Mouse (Mus musculus) hindbrain, embryonic 14.5 days (tissue): ENCODE measurements at regions not wholly inside any gene's neighbourhood (a gene's known extent, or its start where the extent isn't known, plus 50 kb on each side); places are given as distances from the start of the nearest gene placed in this dataset.

Experiments used
- ATAC-seq: fragments of 200-750 bp; cut with Nextera tagmentation; 2 replicates; pipeline ENCODE4 v1.8.0; 2017; ENCODE audit warnings: moderate number of reproducible peaks, mild to moderate bottlenecking, moderate TSS enrichment, moderate library complexity; ENCODE audit not compliant: low FRiP score
- DNase-seq: peaks from one replicate; pipeline ENCODE4 v3.0.0-alpha.2; 2015; ENCODE audit warnings: low spot score
- H3K27ac ChIP-seq: fragments of 300-500 bp; sonication (generic); 2 replicates; pipeline ENCODE4 v1.5.1; 2014; ENCODE audit warnings: mild to moderate bottlenecking, moderate library complexity
- H3K27me3 ChIP-seq: fragments of 300-500 bp; sonication (generic); 2 replicates; pipeline ENCODE4 v1.6.1; 2014; ENCODE audit warnings: mild to moderate bottlenecking, low read length, mixed read lengths; ENCODE audit not compliant: control insufficient read depth, insufficient read depth
- H3K36me3 ChIP-seq: fragments of 300-500 bp; sonication (generic); replicated peaks from 2 replicates; pipeline ENCODE4 v1.6.1; 2014; ENCODE audit not compliant: control insufficient read depth, insufficient read depth
- H3K4me1 ChIP-seq: fragments of 300-500 bp; sonication (generic); replicated peaks from 2 replicates; pipeline ENCODE4 v1.6.1; 2014; ENCODE audit warnings: antibody characterized with exemption, low read length, mixed read lengths; ENCODE audit not compliant: control insufficient read depth, insufficient read depth
- H3K4me2 ChIP-seq: fragments of 300-500 bp; sonication (generic); replicated peaks from 2 replicates; pipeline ENCODE4 v1.6.1; 2014; ENCODE audit warnings: mild to moderate bottlenecking, moderate library complexity
- H3K4me3 ChIP-seq: fragments of 300-500 bp; sonication (generic); replicated peaks from 2 replicates; pipeline ENCODE4 v1.5.1; 2014; ENCODE audit warnings: mild to moderate bottlenecking, low read length
- H3K9ac ChIP-seq: fragments of 300-500 bp; sonication (generic); 2 replicates; pipeline ENCODE4 v1.6.1; 2014
- H3K9me3 ChIP-seq: fragments of 300-500 bp; sonication (generic); 2 replicates; pipeline ENCODE4 v1.6.1; 2016; ENCODE audit warnings: low read length; ENCODE audit not compliant: control insufficient read depth
- WGBS: fragments of 180-500 bp; shearing (Covaris S2); extraction: QIAGEN DNeasy Blood & Tissue Kit; methylation state at CpG from one replicate; pipeline ENCODE4 v1.1.7; 2014; 5-methylcytosine and 5-hydroxymethylcytosine counted together

DNA sequence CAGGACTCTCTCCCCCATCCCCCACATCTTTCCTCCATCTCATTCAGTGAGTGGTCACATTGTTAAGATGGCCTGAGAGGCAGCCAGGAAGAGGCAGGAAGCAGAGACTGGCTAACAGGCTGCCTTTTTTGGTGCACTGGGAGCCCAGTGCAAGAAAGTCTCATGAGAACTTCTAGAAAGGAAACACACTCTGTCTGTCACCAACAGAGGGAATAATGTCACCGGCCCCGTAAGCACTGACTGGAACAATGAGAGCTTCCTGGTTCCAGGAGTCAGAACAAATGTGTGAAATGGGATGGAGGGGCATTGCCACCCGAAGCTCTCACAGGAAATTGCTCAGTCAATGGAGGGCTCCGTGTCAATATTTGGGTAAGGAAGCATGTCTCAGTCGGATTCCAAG, 111.3 kb upstream of the Arglu1 start:
- H3K9ac ChIP-seq: no peak overlapping the region
- no peaks in the 10 kb centered on the region for H3K27me3 ChIP-seq
- H3K4me3 ChIP-seq: no peak overlapping the region
- no peaks in the 10 kb centered on the region for H3K9me3 ChIP-seq
- WGBS: 64% methylated on average over 5 of the region's 5 CpGs
- no peak for DNase-seq
- H3K4me2 ChIP-seq: no peak overlapping the region
- no peak overlapping the region for H3K27ac ChIP-seq
- 0 out of 2 replicates have a peak, but pooled peaks cover 14% of the 10 kb centered on the region for H3K4me1 ChIP-seq
- H3K36me3 ChIP-seq: no peaks in the 10 kb centered on the region
- no peak for ATAC-seq

DNA sequence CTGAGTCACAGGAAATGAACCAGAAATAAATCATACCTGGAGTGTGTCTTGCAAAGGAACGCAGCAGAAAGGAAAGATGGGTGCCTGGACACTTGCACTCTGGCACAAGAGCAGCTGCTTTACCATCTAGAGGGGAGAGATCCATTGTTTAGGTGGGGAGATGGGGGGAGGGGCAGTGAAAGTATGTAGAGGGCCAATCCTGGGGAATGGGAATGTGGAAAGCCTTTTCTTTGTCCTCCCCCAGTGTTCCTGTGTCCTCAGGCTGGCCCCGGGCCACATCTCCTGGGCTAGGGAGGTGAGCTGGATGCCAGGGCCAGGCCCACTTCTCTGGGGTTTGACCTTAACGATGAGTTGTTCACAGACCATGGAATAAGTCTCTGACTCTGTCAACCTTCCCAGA, 107.2 kb upstream of the Arglu1 start:
- 61% methylated on average over 3 of the region's 3 CpGs for WGBS
- Histone ChIP-seq H3K4me2 (no peak overlapping the region), H3K9ac (no peak overlapping the region), H3K27ac (no peak overlapping the region), H3K36me3 (no peaks in the 10 kb centered on the region), H3K4me1 (0 out of 2 replicates have a peak, but pooled peaks cover 10% of the 10 kb centered on the region), H3K9me3 (no peaks in the 10 kb centered on the region), H3K27me3 (no peaks in the 10 kb centered on the region), H3K4me3 (no peak overlapping the region)
- ATAC-seq: no peak
- DNase-seq: no peak

- Histone ChIP-seq H3K4me2 (no peak overlapping the region), H3K27ac (no peak overlapping the region), H3K4me3 (no peak overlapping the region), H3K4me1 (0 out of 2 replicates have a peak, but pooled peaks cover 6% of the 10 kb centered on the region), H3K9me3 (no peaks in the 10 kb centered on the region), H3K27me3 (no peaks in the 10 kb centered on the region), H3K9ac (no peak overlapping the region), H3K36me3 (no peaks in the 10 kb centered on the region)
- no peak for ATAC-seq
- 63% methylated on average over 9 of the region's 9 CpGs for WGBS
- no peak for DNase-seq
These were observed 106.6 kb upstream of the Arglu1 start for GRCm38 (mm10) chr8:8796951-8797350.

DNA sequence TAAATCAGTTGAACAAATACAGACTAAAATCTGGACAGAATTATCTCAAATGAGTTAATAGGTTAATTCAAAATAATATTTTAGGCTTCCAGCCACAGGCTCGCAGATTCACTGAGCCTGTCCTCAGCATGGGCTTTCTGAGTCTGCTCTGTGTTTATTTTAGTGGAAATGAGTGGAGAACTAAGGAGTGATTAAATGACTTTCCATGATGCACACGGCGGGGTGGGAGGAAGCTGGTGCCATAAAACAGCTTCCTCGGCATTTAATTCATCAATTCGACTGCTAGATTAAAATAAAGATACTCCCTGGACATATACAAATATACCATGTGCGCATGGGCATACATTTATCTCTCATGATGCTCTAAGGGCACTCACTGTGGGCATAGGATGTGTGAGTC, 104.4 kb upstream of the Arglu1 start:
- Histone ChIP-seq H3K36me3 (no peaks in the 10 kb centered on the region), H3K4me3 (no peak overlapping the region), H3K4me1 (0 out of 2 replicates have a peak, but pooled peaks cover 4% of the 10 kb centered on the region), H3K27ac (no peak overlapping the region), H3K9me3 (no peaks in the 10 kb centered on the region), H3K4me2 (no peak overlapping the region), H3K9ac (no peak overlapping the region), H3K27me3 (no peaks in the 10 kb centered on the region)
- no peak for DNase-seq
- 66% methylated on average over 6 of the region's 6 CpGs for WGBS
- ATAC-seq: no peak

- WGBS: 39% methylated on average over 15 of the region's 15 CpGs
- Histone ChIP-seq H3K27me3 (0 out of 2 replicates have a peak, but pooled peaks cover 2% of the 10 kb centered on the region), H3K9ac (no peak overlapping the region), H3K4me1 (no peaks in the 10 kb centered on the region), H3K9me3 (no peaks in the 10 kb centered on the region), H3K4me2 (no peak overlapping the region), H3K36me3 (no peaks in the 10 kb centered on the region), H3K27ac (no peak overlapping the region), H3K4me3 (no peak overlapping the region)
- no peak for ATAC-seq
- no peak for DNase-seq
These were observed 89.6 kb upstream of the Arglu1 start for GRCm38 (mm10) chr8:8779931-8780330.

DNA sequence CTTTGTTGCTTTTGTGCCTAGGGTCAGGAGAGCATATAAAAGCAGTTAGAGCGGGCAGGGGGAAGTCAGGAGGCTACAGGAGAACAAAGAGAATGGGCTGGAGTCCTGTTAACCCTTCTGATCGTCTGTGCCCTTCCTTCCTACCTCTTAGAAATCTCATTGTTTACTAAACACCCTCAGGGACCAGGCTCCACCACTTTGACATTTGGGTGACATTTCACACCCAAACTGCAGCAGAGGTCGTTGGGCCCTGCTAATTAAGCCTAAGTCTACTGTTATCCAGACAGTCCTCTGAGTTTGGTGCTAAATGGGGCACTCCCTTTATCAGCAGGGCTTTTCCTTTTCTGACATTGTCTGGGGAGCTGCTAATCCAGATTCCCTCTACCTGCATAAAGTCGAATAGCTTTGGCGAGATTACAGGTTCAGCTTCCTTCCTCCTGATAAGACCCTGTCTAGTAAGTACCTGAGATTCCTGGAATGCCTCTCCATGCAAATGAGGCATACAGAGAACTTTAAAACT, 84.2 kb upstream of the Arglu1 start:
- H3K36me3 ChIP-seq: no peaks in the 10 kb centered on the region
- no peak overlapping the region for H3K27ac ChIP-seq
- 0 out of 2 replicates have a peak, but pooled peaks cover 2% of the 10 kb centered on the region for H3K27me3 ChIP-seq
- no peak overlapping the region for H3K4me3 ChIP-seq
- H3K4me2 ChIP-seq: no peak overlapping the region
- no peaks in the 10 kb centered on the region for H3K4me1 ChIP-seq
- H3K9me3 ChIP-seq: no peaks in the 10 kb centered on the region
- 31% methylated on average over 5 of the region's 5 CpGs for WGBS
- DNase-seq: no peak
- H3K9ac ChIP-seq: no peak overlapping the region
- no peak for ATAC-seq

GRCm38 (mm10) chr8:8772424-8772823, 82.1 kb upstream of the Arglu1 start:
- no peaks in the 10 kb centered on the region for H3K27me3 ChIP-seq
- H3K4me2 ChIP-seq: no peak overlapping the region
- H3K9ac ChIP-seq: no peak overlapping the region
- no peaks in the 10 kb centered on the region for H3K4me1 ChIP-seq
- DNase-seq (no peak), ATAC-seq (no peak)
- WGBS: 89% methylated on average over 5 of the region's 5 CpGs
- no peak overlapping the region for H3K27ac ChIP-seq
- no peak overlapping the region for H3K4me3 ChIP-seq
- no peaks in the 10 kb centered on the region for H3K36me3 ChIP-seq
- no peaks in the 10 kb centered on the region for H3K9me3 ChIP-seq

DNA sequence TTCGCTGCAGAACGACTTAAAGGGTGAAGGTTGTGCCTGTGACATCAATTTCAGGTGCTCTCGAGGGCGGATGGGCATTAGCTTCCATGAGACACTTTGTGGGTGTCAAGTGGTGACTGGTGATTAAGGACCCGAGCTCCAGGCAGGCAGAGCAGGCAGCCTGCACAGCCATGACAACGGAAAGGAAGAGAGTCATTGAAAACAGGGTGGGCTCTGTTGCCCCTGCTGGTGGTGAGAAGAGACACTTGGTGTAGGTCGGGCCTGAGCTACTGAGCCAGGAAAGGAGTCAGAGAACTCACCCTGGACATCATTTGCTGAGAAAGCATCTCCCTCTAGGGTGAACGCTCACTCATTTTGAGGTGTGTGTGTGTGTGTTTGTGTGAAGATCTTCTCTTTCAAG, 80.1 kb upstream of the Arglu1 start:
- H3K4me1 ChIP-seq: no peaks in the 10 kb centered on the region
- WGBS: 74% methylated on average over 8 of the region's 8 CpGs
- no peak overlapping the region for H3K4me3 ChIP-seq
- H3K27me3 ChIP-seq: no peaks in the 10 kb centered on the region
- no peak overlapping the region for H3K9ac ChIP-seq
- DNase-seq (no peak), ATAC-seq (no peak)
- no peak overlapping the region for H3K4me2 ChIP-seq
- no peaks in the 10 kb centered on the region for H3K36me3 ChIP-seq
- no peak overlapping the region for H3K27ac ChIP-seq
- H3K9me3 ChIP-seq: no peaks in the 10 kb centered on the region

DNA sequence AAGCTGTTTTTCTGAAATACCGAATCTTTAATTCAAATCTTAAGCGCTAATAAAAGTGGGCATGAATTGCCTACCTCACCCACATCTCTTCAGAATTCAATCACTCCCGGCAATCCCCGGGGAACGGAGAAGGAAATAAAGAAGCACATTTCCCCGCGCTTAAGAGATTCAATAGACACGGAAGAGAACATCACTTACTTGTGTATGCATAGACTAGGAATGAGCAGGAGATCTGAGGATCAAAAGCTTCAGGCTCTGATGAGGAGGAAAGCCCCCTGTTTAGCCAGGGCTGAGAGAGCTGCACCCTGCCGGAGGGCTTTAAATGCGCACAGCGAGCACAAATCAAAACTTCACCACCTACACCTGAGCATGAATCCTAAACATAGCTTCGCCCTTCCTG, 72.0 kb upstream of the Arglu1 start:
- no peak overlapping the region for H3K9ac ChIP-seq
- DNase-seq (no peak), ATAC-seq (0 out of 2 replicates have a peak, but pooled peaks have one; percentile 11)
- WGBS: 60% methylated on average over 12 of the region's 12 CpGs
- 0 out of 2 replicates have a peak overlapping the region, but pooled peaks have one; percentile 16 for H3K27ac ChIP-seq
- H3K27me3 ChIP-seq: no peaks in the 10 kb centered on the region
- no peaks in the 10 kb centered on the region for H3K36me3 ChIP-seq
- H3K4me1 ChIP-seq: 0 out of 2 replicates have a peak, but pooled peaks cover 4% of the 10 kb centered on the region
- H3K4me3 ChIP-seq: no peak overlapping the region
- H3K9me3 ChIP-seq: no peaks in the 10 kb centered on the region
- no peak overlapping the region for H3K4me2 ChIP-seq

DNA sequence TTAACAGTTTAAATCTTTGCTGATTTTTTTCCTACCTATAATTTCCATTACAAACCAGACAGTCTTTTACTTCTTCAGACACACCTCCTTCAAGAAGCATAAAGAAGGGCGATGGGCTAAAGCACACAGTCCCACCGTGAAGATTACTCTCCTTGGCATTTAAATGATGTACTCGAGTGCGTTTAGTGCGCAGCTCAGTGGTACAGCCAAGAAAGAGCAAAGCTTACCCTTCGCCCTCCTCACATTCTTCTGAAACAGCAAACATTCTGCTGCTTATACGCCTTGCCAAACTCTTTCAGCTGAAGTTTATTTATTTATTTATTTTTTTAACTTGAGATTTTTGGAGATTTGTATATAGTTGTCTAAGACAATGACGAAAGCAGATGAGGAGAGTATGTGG, 68.0 kb upstream of the Arglu1 start:
- H3K9ac ChIP-seq: no peak overlapping the region
- ATAC-seq (no peak), DNase-seq (no peak)
- H3K4me1 ChIP-seq: 0 out of 2 replicates have a peak, but pooled peaks cover 4% of the 10 kb centered on the region
- 84% methylated on average over 8 of the region's 8 CpGs for WGBS
- no peak overlapping the region for H3K27ac ChIP-seq
- H3K4me3 ChIP-seq: no peak overlapping the region
- no peaks in the 10 kb centered on the region for H3K36me3 ChIP-seq
- no peak overlapping the region for H3K4me2 ChIP-seq
- no peaks in the 10 kb centered on the region for H3K9me3 ChIP-seq
- no peaks in the 10 kb centered on the region for H3K27me3 ChIP-seq
